Mouse (Mus musculus) kidney, adult 2 months (tissue): ENCODE measurements around the gene Slc12a4. TPM values are rescaled to one million over a fixed set of nuclear protein-coding genes. Genes with fewer than 3 reads are reported as not detected.

ENCODE experiments used
- DNase-seq: peaks from one replicate; pipeline ENCODE4 v3.0.0; 2021
- H3K27ac ChIP-seq: fragments of 200-500 bp; 2 replicates; pipeline ENCODE4 v1.5.1; 2012; ENCODE audit warnings: low read depth, low read length, control low read depth, inconsistent platforms; ENCODE audit not compliant: insufficient read depth
- H3K27me3 ChIP-seq: fragments of 200-500 bp; replicated peaks from 2 replicates; pipeline ENCODE4 v1.6.1; 2012; ENCODE audit warnings: mild to moderate bottlenecking, moderate library complexity, low read length, inconsistent platforms; ENCODE audit not compliant: control insufficient read depth, insufficient read depth
- H3K36me3 ChIP-seq: fragments of 200-500 bp; 2 replicates; pipeline ENCODE4 v1.6.1; 2012; ENCODE audit warnings: mild to moderate bottlenecking, moderate library complexity, low read length, inconsistent platforms; ENCODE audit not compliant: control insufficient read depth, insufficient read depth
- H3K4me1 ChIP-seq: fragments of 200-500 bp; 2 replicates; pipeline ENCODE4 v1.6.1; 2011; ENCODE audit warnings: low read length; ENCODE audit not compliant: control insufficient read depth, insufficient read depth
- H3K4me3 ChIP-seq: fragments of 200-500 bp; 2 replicates; pipeline ENCODE4 v1.5.1; 2011; ENCODE audit warnings: mild to moderate bottlenecking, low read depth, low read length, control low read depth; ENCODE audit not compliant: insufficient read depth
- CTCF ChIP-seq: fragments of 200-500 bp; conservative IDR thresholded peaks from 2 replicates; pipeline ENCODE4 v1.5.1; 2011; ENCODE audit warnings: low read depth, mild to moderate bottlenecking, control low read depth, low read length, moderate library complexity, mixed read lengths; ENCODE audit not compliant: insufficient read depth, insufficient read length
- POLR2A ChIP-seq: fragments of 200-500 bp; IDR thresholded peaks from one replicate; pipeline ENCODE4 v1.6.1; 2011; ENCODE audit warnings: low read depth, low read length, control low read depth
- WGBS: fragments of 180-500 bp; shearing (Covaris S2); methylation state at CpG from one replicate; pipeline ENCODE4 v1.1.7; 2018; 5-methylcytosine and 5-hydroxymethylcytosine counted together
- polyA plus RNA-seq: library from polyadenylated mRNA; depleted of rRNA; stranded (reverse); fragments of >200 nt; gene quantifications from 2 replicates; pipeline ENCODE4 v1.2.3, GENCODE M21; 2012; rRNA removed

The Slc12a4 gene
- polyA plus RNA-seq, 1 experiment, result 30.9 TPM

DNA sequence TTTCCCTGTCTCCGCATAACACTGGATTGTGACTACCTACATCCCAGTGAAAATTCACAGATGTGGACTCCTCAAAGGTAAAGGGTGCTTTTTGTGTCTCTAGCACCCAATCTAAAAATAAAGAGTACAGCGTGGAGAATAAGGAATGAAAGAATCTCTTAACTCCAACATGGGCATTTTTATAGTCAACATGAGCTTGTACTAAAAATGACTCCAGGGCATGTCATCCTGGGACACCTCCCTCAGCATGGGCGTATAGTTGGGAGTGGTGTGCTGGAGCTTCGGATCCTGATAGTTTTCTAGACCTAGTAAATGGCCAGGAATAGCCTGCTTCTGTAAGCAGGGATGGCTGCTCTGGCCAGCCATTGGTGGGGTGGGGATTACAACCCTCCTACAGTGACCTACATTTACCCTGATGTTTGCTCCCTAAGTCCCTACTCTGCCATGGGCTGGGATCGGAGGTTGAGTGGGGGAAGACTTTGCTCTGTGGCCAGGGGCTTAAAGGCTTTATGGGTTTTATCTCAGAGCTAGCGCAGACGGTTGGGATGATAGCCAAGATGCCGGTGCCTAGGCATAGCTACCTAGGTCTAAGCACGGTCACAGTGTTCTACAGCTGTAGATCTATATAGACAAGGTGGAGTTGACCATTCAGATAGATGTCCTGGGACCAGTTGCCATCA lies 68.0 kb downstream of the Slc12a4 start:
- Histone ChIP-seq H3K27me3 (no peaks in the 10 kb centered on the region), H3K4me3 (no peak overlapping the region), H3K36me3 (no peaks in the 10 kb centered on the region), H3K4me1 (peaks cover 2% of the 10 kb centered on the region; the same call in 1 of the 2 replicates), H3K27ac (no peak overlapping the region)
- TF ChIP-seq CTCF, result no peak
- no peak for TF ChIP-seq POLR2A
- 82% methylated on average over 9 of the region's 9 CpGs for WGBS
- no peak for DNase-seq

Other genes starting within 250 kb of the Slc12a4 start
- 7.5 and 7.8 TPM in 2 replicates for gene Gfod2, start 207.4 kb downstream of the Slc12a4 start, polyA plus RNA-seq
- gene Ranbp10, start 138.7 kb downstream of the Slc12a4 start, polyA plus RNA-seq, result 22.1 and 24.8 TPM in 2 replicates
- gene Tsnaxip1, start 138.4 kb downstream of the Slc12a4 start, polyA plus RNA-seq, result 0.05 TPM in 1 of 2 replicates, not detected in the other
- 6.7 and 7.3 TPM in 2 replicates for gene Cenpt, start 112.8 kb downstream of the Slc12a4 start, polyA plus RNA-seq
- 41.5 and 45.3 TPM in 2 replicates for gene Thap11, start 111.0 kb downstream of the Slc12a4 start, polyA plus RNA-seq
- 34.5 and 61.6 TPM in 2 replicates for gene Nutf2, start 105.5 kb downstream of the Slc12a4 start, polyA plus RNA-seq
- gene Edc4, start 85.2 kb downstream of the Slc12a4 start, polyA plus RNA-seq, result 38.5 and 47.9 TPM in 2 replicates
- gene Nrn1l, start 72.5 kb downstream of the Slc12a4 start, polyA plus RNA-seq, result 0.77 and 1.1 TPM in 2 replicates
- gene Pskh1, start 65.7 kb downstream of the Slc12a4 start, polyA plus RNA-seq, result 44.9 and 51.0 TPM in 2 replicates
- 1.0 and 1.5 TPM in 2 replicates for gene Ctrl, start 32.2 kb downstream of the Slc12a4 start, polyA plus RNA-seq
- gene Psmb10, start 27.7 kb downstream of the Slc12a4 start, polyA plus RNA-seq, result 71.2 and 88.0 TPM in 2 replicates
- 2.2 and 2.4 TPM in 2 replicates for gene Lcat, start 22.7 kb downstream of the Slc12a4 start, polyA plus RNA-seq
- 0.05 and 0.10 TPM in 2 replicates for gene Dpep3, start 13.3 kb upstream of the Slc12a4 start, polyA plus RNA-seq
- gene Dus2, start 25.2 kb upstream of the Slc12a4 start, polyA plus RNA-seq, result 10.2 and 11.6 TPM in 2 replicates
- 0.06 TPM in 1 of 2 replicates, not detected in the other for gene Dpep2nb, start 39.9 kb upstream of the Slc12a4 start, polyA plus RNA-seq
- gene Ddx28, start 45.8 kb upstream of the Slc12a4 start, polyA plus RNA-seq, result 8.0 and 8.4 TPM in 2 replicates
- gene Nfatc3, start 92.7 kb upstream of the Slc12a4 start, polyA plus RNA-seq, result 18.6 and 19.5 TPM in 2 replicates
- gene Esrp2, start 170.9 kb upstream of the Slc12a4 start, polyA plus RNA-seq, result 31.0 and 34.3 TPM in 2 replicates
- 9.4 and 10.2 TPM in 2 replicates for gene Pla2g15, start 184.3 kb upstream of the Slc12a4 start, polyA plus RNA-seq
- 8.2 and 9.8 TPM in 2 replicates for gene Slc7a6, start 202.8 kb upstream of the Slc12a4 start, polyA plus RNA-seq
- 10.0 and 11.3 TPM in 2 replicates for gene Slc7a6os, start 244.8 kb upstream of the Slc12a4 start, polyA plus RNA-seq
- gene Prmt7, start 244.8 kb upstream of the Slc12a4 start, polyA plus RNA-seq, result 17.3 and 17.7 TPM in 2 replicates